Mouse (Mus musculus): Measurements from ENCODE around the gene Mypn. TPM values are rescaled to one million over a fixed set of nuclear protein-coding genes. Genes with fewer than 3 reads are reported as not detected.

Gene Mypn
- polyA plus RNA-seq, 1 experiment from 2014 or later: 0.26 TPM

GRCm38 (mm10) chr10:63092616-63093550, 110.9 kb downstream of the Mypn start:
- H3K36me3 ChIP-seq: no peaks in the 10 kb centered on the region
- H3K4me3 ChIP-seq (replicated peaks): no peak overlapping the region
- no peaks in the 10 kb centered on the region for H3K9me3 ChIP-seq (replicated peaks)
- 70% methylated on average over 10 of the region's 10 CpGs for WGBS
- H3K9ac ChIP-seq: no peak overlapping the region
- peaks cover 14% of the 10 kb centered on the region for H3K4me1 ChIP-seq
- ATAC-seq (replicated peaks; ENCODE audit: low FRiP score): no peak
- H3K4me2 ChIP-seq: no peak overlapping the region
- H3K27me3 ChIP-seq: peaks cover 21% of the 10 kb centered on the region
- H3K27ac ChIP-seq: no peak overlapping the region

GRCm38 (mm10) chr10:63091915-63092314, 111.8 kb downstream of the Mypn start:
- no peak for ATAC-seq (replicated peaks; ENCODE audit: low FRiP score)
- 62% methylated on average over 7 of the region's 7 CpGs for WGBS
- H3K9me3 ChIP-seq (replicated peaks): no peaks in the 10 kb centered on the region

DNA sequence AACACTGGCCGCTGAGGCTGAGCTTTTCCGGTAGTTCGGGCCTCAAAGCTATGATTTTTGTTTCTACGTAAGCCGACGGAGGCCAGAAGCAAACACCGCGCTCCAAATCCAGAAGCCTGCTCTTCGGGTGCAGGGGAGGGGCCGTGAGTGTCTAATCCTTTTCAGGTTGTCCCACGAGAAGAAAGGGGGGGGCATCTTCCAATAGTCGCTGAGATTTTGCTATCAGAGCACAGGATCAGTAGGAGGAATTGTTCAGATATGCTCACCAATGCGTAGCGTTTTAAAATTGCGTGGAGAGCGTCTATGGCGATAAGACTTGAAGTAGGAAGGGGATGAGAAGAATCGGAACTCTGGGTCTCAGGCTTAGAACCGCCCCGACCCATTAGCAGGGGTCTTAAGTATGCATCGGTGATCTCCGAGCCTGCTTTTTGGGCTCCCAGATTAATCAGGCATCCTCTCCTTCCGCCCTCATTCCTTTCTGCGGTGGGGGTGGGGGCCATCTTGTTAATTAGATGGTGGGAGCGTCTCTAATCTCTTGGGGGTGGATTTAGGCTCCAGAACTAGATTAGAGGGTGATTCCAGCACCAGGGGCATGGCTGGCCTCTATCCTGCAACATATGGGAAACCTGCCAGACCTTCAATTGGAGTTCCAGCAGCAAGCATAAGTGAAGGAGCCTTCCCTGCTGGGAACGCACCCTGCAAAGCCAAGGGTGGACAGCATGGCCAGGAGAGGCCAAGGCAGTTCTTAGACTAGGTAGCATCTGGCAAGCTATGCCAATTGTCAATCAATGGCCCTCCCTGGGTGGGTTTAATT, 113.8 kb downstream of the Mypn start:
- ATAC-seq (replicated peaks; ENCODE audit: low FRiP score): no peak
- 4% methylated on average over 26 of the region's 26 CpGs for WGBS
- peaks cover 14% of the 10 kb centered on the region for H3K4me1 ChIP-seq
- no peak overlapping the region for H3K27ac ChIP-seq
- H3K4me2 ChIP-seq: peak overlapping the region; percentile 75
- no peaks in the 10 kb centered on the region for H3K36me3 ChIP-seq
- peak overlapping the region; percentile 38 for H3K4me3 ChIP-seq (replicated peaks)
- no peaks in the 10 kb centered on the region for H3K9me3 ChIP-seq (replicated peaks)
- peaks cover 10% of the 10 kb centered on the region for H3K27me3 ChIP-seq
- peak overlapping the region; percentile 29; the same call in 1 of the 2 replicates for H3K9ac ChIP-seq

More at GRCm38 (mm10) chr10:63091915-63092314, 111.8 kb downstream of the Mypn start:
- H3K4me1 ChIP-seq: peaks cover 14% of the 10 kb centered on the region
- peaks cover 11% of the 10 kb centered on the region for H3K27me3 ChIP-seq
- H3K4me2 ChIP-seq: no peak overlapping the region
- no peak overlapping the region for H3K9ac ChIP-seq
- no peaks in the 10 kb centered on the region for H3K36me3 ChIP-seq
- H3K4me3 ChIP-seq (replicated peaks): no peak overlapping the region
- no peak overlapping the region for H3K27ac ChIP-seq

GRCm38 (mm10) chr10:63089103-63089757, 114.5 kb downstream of the Mypn start:
- H3K27ac ChIP-seq: no peak overlapping the region
- H3K27me3 ChIP-seq: peaks cover 10% of the 10 kb centered on the region
- WGBS: 39% methylated on average over 8 of the region's 8 CpGs
- H3K36me3 ChIP-seq: no peaks in the 10 kb centered on the region
- H3K9me3 ChIP-seq (replicated peaks): no peaks in the 10 kb centered on the region
- H3K9ac ChIP-seq: peak overlapping the region; percentile 29; the same call in 1 of the 2 replicates
- no peak for ATAC-seq (replicated peaks; ENCODE audit: low FRiP score)
- peak overlapping the region; percentile 75 for H3K4me2 ChIP-seq
- H3K4me1 ChIP-seq: peaks cover 14% of the 10 kb centered on the region
- H3K4me3 ChIP-seq (replicated peaks): peak overlapping the region; percentile 38

GRCm38 (mm10) chr10:63086304-63086703, 117.4 kb downstream of the Mypn start:
- no peak overlapping the region for H3K9ac ChIP-seq
- H3K4me1 ChIP-seq: peaks cover 14% of the 10 kb centered on the region
- H3K4me2 ChIP-seq: no peak overlapping the region
- H3K4me3 ChIP-seq (replicated peaks): no peak overlapping the region
- H3K9me3 ChIP-seq (replicated peaks): no peaks in the 10 kb centered on the region
- H3K27ac ChIP-seq: no peak overlapping the region
- peaks cover 8% of the 10 kb centered on the region for H3K27me3 ChIP-seq
- H3K36me3 ChIP-seq: no peaks in the 10 kb centered on the region
- WGBS: 72% methylated on average over 10 of the region's 10 CpGs
- no peak for ATAC-seq (replicated peaks; ENCODE audit: low FRiP score)

GRCm38 (mm10) chr10:63065988-63066387, 137.8 kb downstream of the Mypn start:
- Histone ChIP-seq H3K4me3 (replicated peaks) (no peak overlapping the region), H3K4me1 (peaks cover 3% of the 10 kb centered on the region; the same call in 1 of the 2 replicates), H3K27me3 (no peaks in the 10 kb centered on the region), H3K4me2 (no peak overlapping the region), H3K27ac (no peak overlapping the region), H3K36me3 (no peaks in the 10 kb centered on the region), H3K9me3 (replicated peaks) (no peaks in the 10 kb centered on the region), H3K9ac (no peak overlapping the region)
- WGBS: 8% methylated on average over 5 of the region's 5 CpGs
- ATAC-seq (replicated peaks; ENCODE audit: low FRiP score): peak; percentile 73

Other genes with a start within 250 kb of the Mypn start
- 25.8 and 26.6 TPM in 2 replicates for gene Rufy2, start 223.7 kb downstream of the Mypn start, polyA plus RNA-seq (2015; fragmentation: Nextera tagmentation; extraction: Ambion mirVana)
- gene Hnrnph3, start 179.7 kb downstream of the Mypn start, polyA plus RNA-seq (2015; fragmentation: Nextera tagmentation; extraction: Ambion mirVana): 124 and 125 TPM in 2 replicates
- gene Pbld2, start 179.6 kb downstream of the Mypn start, polyA plus RNA-seq (2015; fragmentation: Nextera tagmentation; extraction: Ambion mirVana): 4.0 and 4.4 TPM in 2 replicates
- 6.8 and 6.9 TPM in 2 replicates for gene Pbld1, start 143.8 kb downstream of the Mypn start, polyA plus RNA-seq (2015; fragmentation: Nextera tagmentation; extraction: Ambion mirVana)
- gene Atoh7, start 104.3 kb downstream of the Mypn start, polyA plus RNA-seq (2015; fragmentation: Nextera tagmentation; extraction: Ambion mirVana): 0.10 TPM in 1 of 2 replicates, not detected in the other
- gene Herc4, start 39.9 kb upstream of the Mypn start, polyA plus RNA-seq (2015; fragmentation: Nextera tagmentation; extraction: Ambion mirVana): 38.4 and 40.2 TPM in 2 replicates
- gene Sirt1, start 177.8 kb upstream of the Mypn start, polyA plus RNA-seq (2015; fragmentation: Nextera tagmentation; extraction: Ambion mirVana): 5.9 and 6.1 TPM in 2 replicates
- 12.3 and 12.5 TPM in 2 replicates for gene Dnajc12, start 178.5 kb upstream of the Mypn start, polyA plus RNA-seq (2015; fragmentation: Nextera tagmentation; extraction: Ambion mirVana)
- gene Gm7075, start 217.8 kb upstream of the Mypn start, polyA plus RNA-seq (2015; fragmentation: Nextera tagmentation; extraction: Ambion mirVana): not detected in 2 replicates
- gene Ctnna3, start 226.1 kb upstream of the Mypn start, polyA plus RNA-seq (2015; fragmentation: Nextera tagmentation; extraction: Ambion mirVana): 0.53 and 0.59 TPM in 2 replicates

Measured in kidney, embryonic 15.5 days (tissue).